Mouse (Mus musculus) CH12.LX (cell line): ENCODE measurements at regions not wholly inside any gene's neighbourhood (a gene's known extent, or its start where the extent isn't known, plus 50 kb on each side); places are given as distances from the start of the nearest gene placed in this dataset.

Experiments
- DNase-seq: peaks from one replicate; pipeline ENCODE4 v3.0.0-alpha.2; 2013; ENCODE audit errors: extremely low read depth
- H3K27ac ChIP-seq: 2 replicates; pipeline ENCODE4 v1.5.1; 2012; ENCODE audit warnings: low read depth, mild to moderate bottlenecking, control low read depth, moderate library complexity; ENCODE audit not compliant: insufficient read depth
- H3K27me3 ChIP-seq: replicated peaks from 2 replicates; pipeline ENCODE3; 2012; ENCODE audit warnings: inconsistent platforms
- H3K36me3 ChIP-seq, 2 experiments: replicated peaks in 1 of 2; 2 replicates each; pipeline versions ENCODE3 to v1.6.1; 2012; ENCODE audit warnings: inconsistent platforms in 1 of 2, low read length in 1 of 2, mild to moderate bottlenecking in 1 of 2, mixed read lengths in 1 of 2, moderate library complexity in 1 of 2; ENCODE audit not compliant: control insufficient read depth in 1 of 2, insufficient read depth in 1 of 2
- H3K4me1 ChIP-seq, 2 experiments: 2 replicates each; pipeline ENCODE4 v1.6.1; 2012; ENCODE audit warnings: inconsistent platforms in 1 of 2, moderate library complexity in 1 of 2; ENCODE audit not compliant: insufficient read depth in 2 of 2, control insufficient read depth in 1 of 2
- H3K4me2 ChIP-seq: 2 replicates; pipeline ENCODE4 v1.6.1; 2012; ENCODE audit warnings: low read depth, mild to moderate bottlenecking, control low read depth; ENCODE audit not compliant: poor library complexity, insufficient read depth, severe bottlenecking
- H3K4me3 ChIP-seq, 3 experiments: fragments of 150-350 bp in 1 of 3; sonication (generic) in 1 of 3; replicated peaks in 1 of 3; 2 replicates each; pipeline versions ENCODE3 to v1.5.1; 2011 to 2012; ENCODE audit warnings: low read depth in 2 of 3, low read length in 2 of 3, mild to moderate bottlenecking in 2 of 3, moderate library complexity in 2 of 3, control low read depth in 1 of 3, improper control_type of control experiment in 1 of 3, inconsistent platforms in 1 of 3, mixed read lengths in 1 of 3; ENCODE audit not compliant: poor library complexity in 1 of 3
- H3K79me2 ChIP-seq: replicated peaks from 2 replicates; pipeline ENCODE4 v1.6.1; 2012; ENCODE audit warnings: mild to moderate bottlenecking, moderate library complexity; ENCODE audit not compliant: control insufficient read depth, poor library complexity, insufficient read depth, severe bottlenecking; ENCODE audit errors: extremely low read depth
- H3K9ac ChIP-seq: 2 replicates; pipeline ENCODE4 v1.6.1; 2012; ENCODE audit warnings: low read depth, mild to moderate bottlenecking, control low read depth, moderate library complexity; ENCODE audit not compliant: insufficient read depth
- H3K9me3 ChIP-seq: replicated peaks from 2 replicates; pipeline ENCODE3; 2012; ENCODE audit warnings: low read length, inconsistent platforms, mixed read lengths
- E2F4 ChIP-seq: IDR thresholded peaks from 2 replicates; pipeline ENCODE4 v1.6.1; 2011; ENCODE audit warnings: low read depth, low read length, improper control_type of control experiment; ENCODE audit not compliant: insufficient replicate concordance
- IRF4 ChIP-seq: IDR thresholded peaks from 2 replicates; pipeline ENCODE4 v1.6.1; 2014; ENCODE audit warnings: low read depth, mild to moderate bottlenecking, inconsistent platforms, low read length, improper control_type of control experiment
- MAX ChIP-seq: IDR thresholded peaks from 2 replicates; pipeline ENCODE4 v1.6.1; 2011; ENCODE audit warnings: low read length, improper control_type of control experiment
- MAZ ChIP-seq: IDR thresholded peaks from 2 replicates; pipeline ENCODE4 v1.6.1; 2012; ENCODE audit warnings: low read depth, mild to moderate bottlenecking, inconsistent platforms, low read length, improper control_type of control experiment, moderate library complexity
- MXI1 ChIP-seq: IDR thresholded peaks from 2 replicates; pipeline ENCODE4 v1.6.1; 2011; ENCODE audit warnings: mild to moderate bottlenecking, low read depth, low read length, improper control_type of control experiment
- MYC ChIP-seq: IDR thresholded peaks from 2 replicates; pipeline ENCODE4 v1.6.1; 2011; ENCODE audit warnings: low read depth, mild to moderate bottlenecking, improper control_type of control experiment, low read length
- NRF1 ChIP-seq: IDR thresholded peaks from 2 replicates; pipeline ENCODE4 v1.6.1; 2014; ENCODE audit warnings: low read depth, mild to moderate bottlenecking, inconsistent platforms, low read length, improper control_type of control experiment, moderate library complexity
- PAX5 ChIP-seq: IDR thresholded peaks from 2 replicates; pipeline ENCODE4 v1.6.1; 2012; ENCODE audit warnings: low read length, inconsistent platforms, mixed read lengths
- POLR2A ChIP-seq: IDR thresholded peaks from 2 replicates; pipeline ENCODE4 v1.6.1; 2011; ENCODE audit warnings: low read depth, mild to moderate bottlenecking, improper control_type of control experiment, low read length
- POLR2AphosphoS2 ChIP-seq: IDR thresholded peaks from 2 replicates; pipeline ENCODE4 v1.6.1; 2011; ENCODE audit warnings: low read depth, low read length, improper control_type of control experiment
- RCOR1 ChIP-seq: conservative IDR thresholded peaks from 2 replicates; pipeline ENCODE4 v1.6.1; 2012; ENCODE audit warnings: low read depth, mild to moderate bottlenecking, inconsistent platforms, low read length, improper control_type of control experiment
- SIN3A ChIP-seq: IDR thresholded peaks from 2 replicates; pipeline ENCODE4 v1.6.1; 2012; ENCODE audit warnings: low read length, improper control_type of control experiment, inconsistent platforms
- TBP ChIP-seq: conservative IDR thresholded peaks from 2 replicates; pipeline ENCODE4 v1.6.1; 2011; ENCODE audit warnings: low read depth, low read length, improper control_type of control experiment
- UBTF ChIP-seq: IDR thresholded peaks from 2 replicates; pipeline ENCODE4 v1.6.1; 2012; ENCODE audit warnings: low read depth, mild to moderate bottlenecking, inconsistent platforms, low read length, improper control_type of control experiment, moderate library complexity
- ZNF384 ChIP-seq: IDR thresholded peaks from 2 replicates; pipeline ENCODE4 v1.6.1; 2012; ENCODE audit warnings: low read depth, low read length, improper control_type of control experiment, inconsistent platforms
- dilution Hi-C: fragments of 300-500 bp; cut with MboI; formaldehyde crosslinking; loops from 2 replicates; pipeline ENCODE4 v1.14.3; 2020; ENCODE audit warnings: low sequenced_read_pairs; ENCODE audit not compliant: extremely low pct_unique_long_range_greater_than_20kb, extremely low pct_ligation_motif_present
- in situ Hi-C: fragments of 300-500 bp; cut with MboI; formaldehyde crosslinking; loops from 3 replicates; pipeline ENCODE4 v1.14.3; 2019; ENCODE audit warnings: low sequenced_read_pairs, low pct_ligation_motif_present, low pct_unique_long_range_greater_than_20kb, mixed read lengths

DNA sequence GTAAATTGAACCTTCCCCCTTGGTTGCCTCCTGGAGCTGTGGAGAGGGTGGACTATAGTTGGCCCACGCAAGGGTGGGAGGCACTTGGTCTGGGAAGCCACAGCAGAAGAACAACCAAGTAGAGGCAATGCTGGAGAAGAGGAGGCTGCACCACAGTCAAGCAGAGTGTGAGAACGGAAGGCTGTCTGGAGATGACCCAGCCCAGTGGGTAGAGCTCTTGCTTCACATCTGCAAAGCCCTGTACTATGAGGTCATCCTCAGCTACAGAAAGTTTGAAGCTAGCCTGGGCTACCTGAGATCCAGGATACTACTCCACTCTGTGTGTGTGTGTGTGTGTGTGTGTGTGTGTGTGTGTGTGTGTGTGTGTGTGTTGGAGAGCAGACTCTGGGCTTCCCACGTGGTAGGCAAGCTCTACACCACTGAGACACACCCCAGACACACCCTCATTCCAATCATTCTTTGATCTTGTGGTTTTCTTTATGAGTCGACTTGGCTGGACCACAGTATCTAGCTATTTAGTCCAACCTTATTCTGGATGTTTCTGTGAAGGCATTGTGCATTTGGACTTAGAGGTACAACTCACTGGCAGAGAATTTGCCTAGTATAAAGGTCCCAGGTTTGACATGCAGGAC is 111.5 kb upstream of the Med13l start:
- Histone ChIP-seq H3K4me1 (peaks cover 4 to 5% of the 10 kb centered on the region in 2 experiments; a peak in 2 of 4 replicates), H3K27ac (no peak overlapping the region), H3K9ac (no peak overlapping the region), H3K36me3 (no peaks in the 10 kb centered on the region), H3K4me2 (no peak overlapping the region), H3K9me3 (no peaks in the 10 kb centered on the region), H3K4me3 (no peak overlapping the region), H3K79me2 (no peaks in the 10 kb centered on the region), H3K27me3 (no peaks in the 10 kb centered on the region)
- in situ Hi-C loops, result no loop called here
- dilution Hi-C loops, result no loop called here
- TF ChIP-seq MAX (0 out of 2 replicates have a peak, but pooled peaks have one; percentile 13), MAZ (no peak), UBTF (no peak), MXI1 (peak; percentile 53; the same call in 1 of the 2 replicates), IRF4 (peak; percentile 35; the same call in 1 of the 2 replicates)
- peak; percentile 26 for DNase-seq

DNA sequence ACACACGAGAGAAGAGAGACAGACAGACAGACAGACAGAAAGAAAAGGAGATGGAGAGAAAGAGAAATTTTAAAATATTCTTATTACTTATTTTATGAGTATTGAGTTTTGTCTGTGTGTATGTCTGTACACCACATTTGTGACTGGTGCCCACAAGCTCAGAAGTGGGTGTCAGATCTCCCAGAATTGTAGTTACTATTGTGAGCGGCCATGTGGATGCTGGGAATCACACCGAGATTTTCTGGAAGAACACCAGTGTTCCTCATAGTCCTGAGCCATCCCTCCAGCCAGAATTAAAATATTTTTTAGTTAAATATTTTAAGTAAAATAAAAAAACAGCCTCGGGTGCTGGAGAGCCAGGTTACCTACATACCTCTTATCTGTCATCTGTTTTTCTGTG is 110.6 kb upstream of the Med13l start:
- TF ChIP-seq NRF1 (no peak), POLR2AphosphoS2 (no peak), MXI1 (no peak), SIN3A (no peak), MYC (no peak), RCOR1 (no peak), PAX5 (no peak), ZNF384 (no peak), TBP (no peak), E2F4 (no peak), POLR2A (no peak)
- no peak overlapping the region for H3K9ac ChIP-seq
- H3K4me1 ChIP-seq, result peaks cover 4 to 5% of the 10 kb centered on the region in 2 experiments; a peak in 2 of 4 replicates
- no peaks in the 10 kb centered on the region for H3K9me3 ChIP-seq
- in situ Hi-C loops (no loop called here), dilution Hi-C loops (no loop called here)
- H3K4me2 ChIP-seq, result no peak overlapping the region
- no peaks in the 10 kb centered on the region for H3K27me3 ChIP-seq
- H3K36me3 ChIP-seq, result no peaks in the 10 kb centered on the region
- H3K27ac ChIP-seq, result no peak overlapping the region
- DNase-seq, result no peak
- H3K79me2 ChIP-seq, result no peaks in the 10 kb centered on the region
- no peak overlapping the region for H3K4me3 ChIP-seq

DNA sequence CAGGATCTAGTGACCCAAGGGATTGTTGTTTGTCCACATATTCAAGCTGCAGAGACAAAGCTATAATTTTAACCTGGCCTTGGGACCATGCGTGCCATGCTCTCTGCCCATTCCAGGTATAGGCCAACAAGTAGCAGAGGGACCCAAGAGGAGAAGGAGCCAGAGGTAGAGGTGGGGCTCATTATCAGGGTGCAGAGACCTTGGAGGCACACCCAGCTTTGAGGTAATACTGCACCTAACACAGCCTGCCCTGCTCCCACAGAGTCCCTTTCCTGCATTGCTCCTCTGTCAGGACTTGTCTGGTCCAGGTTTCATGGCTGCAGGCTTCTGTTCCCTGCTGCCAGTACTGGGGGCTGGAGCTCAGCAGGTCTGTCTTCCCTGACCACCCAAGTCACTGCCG is 108.4 kb upstream of the Med13l start:
- dilution Hi-C loops, result no loop called here
- Histone ChIP-seq H3K9me3 (no peaks in the 10 kb centered on the region), H3K27me3 (no peaks in the 10 kb centered on the region), H3K79me2 (no peaks in the 10 kb centered on the region)
- TF ChIP-seq E2F4, result no peak
- TF ChIP-seq, all 38 proteins: peak for 0
- peaks cover 4 to 5% of the 10 kb centered on the region in 2 experiments; a peak in 2 of 4 replicates for H3K4me1 ChIP-seq
- in situ Hi-C loops, result no loop called here
- H3K27ac ChIP-seq, result no peak overlapping the region
- H3K4me2 ChIP-seq, result no peak overlapping the region
- no peaks in the 10 kb centered on the region for H3K36me3 ChIP-seq
- H3K4me3 ChIP-seq, result no peak overlapping the region
- no peak for DNase-seq
- H3K9ac ChIP-seq, result no peak overlapping the region
